Mouse (Mus musculus) brain, embryonic 14.5 days (tissue): ENCODE results near the gene Il4ra. TPM values are rescaled to one million over a fixed set of nuclear protein-coding genes. Genes with fewer than 3 reads are reported as not detected.

ENCODE experiments used
- DNase-seq: peaks from one replicate; pipeline ENCODE4 v3.0.0-alpha.2; 2011; ENCODE audit warnings: low read depth
- CTCF ChIP-seq: fragments of 200-500 bp; IDR thresholded peaks from 2 replicates; pipeline ENCODE4 v1.5.1; 2012; ENCODE audit warnings: inconsistent platforms, mild to moderate bottlenecking, moderate library complexity, borderline replicate concordance; ENCODE audit not compliant: insufficient read depth, insufficient read length; ENCODE audit errors: extremely low read depth
- POLR2A ChIP-seq: fragments of 200-500 bp; IDR thresholded peaks from 2 replicates; pipeline ENCODE4 v1.6.1; 2012; ENCODE audit warnings: mild to moderate bottlenecking, inconsistent platforms, borderline replicate concordance; ENCODE audit not compliant: poor library complexity, insufficient read depth, insufficient read length, severe bottlenecking; ENCODE audit errors: extremely low read depth
- polyA plus RNA-seq: library from polyadenylated mRNA; depleted of rRNA; stranded (reverse); fragments of >200 nt; gene quantifications from 2 replicates; pipeline ENCODE4 v1.2.3, GENCODE M21; 2012

Il4ra gene
- polyA plus RNA-seq, 1 experiment, result 6.3 TPM

DNA sequence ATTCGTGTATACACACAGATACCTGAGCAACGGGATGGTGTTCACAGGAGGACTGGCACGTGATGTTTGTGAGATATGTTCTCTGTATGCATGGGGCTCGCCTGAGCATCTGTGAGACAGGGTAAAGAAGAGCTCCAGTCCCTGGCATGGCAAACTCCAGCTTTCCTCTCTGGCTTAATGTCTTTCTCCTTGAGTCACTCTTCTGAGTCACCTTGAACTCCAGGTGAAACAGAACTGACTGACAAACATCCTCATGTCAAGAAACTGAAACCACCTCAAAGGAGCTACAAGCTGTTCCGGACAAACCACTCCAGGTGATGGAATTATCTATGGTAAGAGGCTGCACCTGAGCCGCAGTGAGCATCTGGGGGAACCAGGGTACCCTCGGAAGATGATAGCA, 38.0 kb downstream of the Il4ra start:
- DNase-seq, result no peak

DNA sequence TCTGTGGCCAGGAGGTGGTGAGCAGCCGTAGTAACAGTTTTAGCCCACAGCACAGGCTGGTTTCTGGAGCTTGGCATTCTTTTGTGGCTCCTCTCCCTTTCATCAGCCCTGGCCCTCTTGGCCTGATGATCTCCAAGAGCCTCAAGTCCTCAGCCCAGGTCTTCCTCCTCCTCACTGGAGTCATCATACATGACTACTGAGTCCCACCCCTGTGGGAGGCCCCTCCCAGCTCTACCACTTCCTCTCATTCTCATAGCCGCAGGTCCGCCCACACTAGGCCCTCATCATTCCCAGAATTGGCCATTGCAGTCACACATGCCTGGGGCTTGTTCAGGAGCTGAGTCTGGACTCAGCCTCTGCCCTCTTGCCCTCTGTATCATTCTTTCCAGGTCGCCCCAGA, 41.9 kb downstream of the Il4ra start:
- DNase-seq, result no peak
- no peak for TF ChIP-seq CTCF
- TF ChIP-seq POLR2A, result no peak

More for the DNA sequence above, 38.0 kb downstream of the Il4ra start:
- TF ChIP-seq POLR2A, result no peak

DNA sequence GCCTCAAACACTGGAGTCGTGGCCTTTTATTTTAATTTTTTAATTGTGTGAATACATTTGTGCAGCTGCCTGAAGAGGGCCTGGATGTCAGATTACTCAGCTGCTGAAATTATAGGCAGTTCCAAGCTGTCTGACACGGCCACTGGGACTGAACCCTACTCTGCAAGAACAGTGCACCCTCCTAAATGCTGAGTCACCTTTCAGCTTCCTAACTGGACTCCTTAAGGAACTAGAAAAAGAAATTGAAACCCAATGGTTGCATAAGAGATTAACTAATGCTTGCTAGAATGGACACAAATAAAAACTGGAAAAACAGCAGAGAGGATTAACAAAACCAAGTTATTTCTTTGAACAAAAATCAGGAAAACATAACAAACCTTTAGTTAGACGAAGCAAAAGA, 44.5 kb downstream of the Il4ra start:
- TF ChIP-seq CTCF (no peak), POLR2A (no peak)
- DNase-seq, result no peak

DNA sequence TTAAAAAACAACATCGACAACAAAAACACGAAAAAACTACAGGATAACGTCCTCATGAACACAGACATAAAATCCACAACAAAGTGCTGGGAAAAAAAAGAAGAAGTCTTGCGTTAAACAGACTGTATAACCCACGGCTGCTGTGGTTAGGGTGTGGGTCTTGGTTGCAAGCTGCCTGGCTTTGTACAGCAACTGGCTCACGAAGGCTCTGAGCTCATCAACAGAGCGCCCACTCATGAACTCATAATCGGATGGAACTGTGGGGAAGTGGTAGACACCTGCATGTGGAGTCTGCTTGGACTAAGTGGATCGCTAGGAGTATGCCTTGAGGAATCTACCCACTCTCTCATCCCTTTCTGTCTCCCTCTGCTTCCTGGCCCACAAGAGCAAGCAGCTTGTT, 45.2 kb downstream of the Il4ra start:
- DNase-seq, result no peak
- TF ChIP-seq POLR2A (no peak), CTCF (no peak)

DNA sequence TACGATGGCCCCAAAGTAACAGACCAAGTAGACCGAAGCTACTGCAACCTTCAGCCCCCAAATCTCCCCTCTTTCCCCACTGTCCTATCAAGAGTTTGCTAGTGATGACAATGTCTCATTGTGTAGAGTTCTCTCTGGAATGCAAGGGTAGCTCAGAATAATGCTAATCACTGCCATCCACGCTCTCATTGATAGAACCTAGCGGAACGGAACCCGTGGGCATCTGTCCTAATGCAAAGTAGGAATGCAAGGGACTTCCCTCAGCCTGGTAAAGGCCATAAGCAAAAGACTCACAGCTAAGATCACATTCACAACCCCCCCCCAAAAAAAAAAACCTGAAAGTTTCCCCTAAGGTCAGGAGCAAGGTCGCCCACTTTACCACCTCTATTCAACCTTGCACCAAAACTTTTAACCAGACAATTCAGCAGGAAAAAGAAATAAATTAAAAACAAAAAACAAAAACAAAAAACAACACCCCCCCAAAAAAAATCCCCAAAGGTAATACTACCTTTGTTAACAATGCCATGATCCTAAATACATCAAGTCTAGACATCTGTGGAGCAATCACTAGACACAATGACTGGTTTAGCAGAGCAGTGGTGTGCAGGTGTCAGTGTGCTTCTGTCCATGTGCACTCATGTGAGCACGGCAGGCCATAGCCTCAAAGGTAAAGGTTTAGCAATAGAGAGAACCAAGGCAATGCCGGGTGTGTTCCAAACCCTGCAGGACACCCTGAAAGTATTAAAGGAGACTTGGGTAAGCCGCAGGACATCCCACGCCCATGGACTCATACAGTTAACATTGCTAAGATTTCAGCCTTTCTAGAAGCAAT, 45.8 kb downstream of the Il4ra start:
- TF ChIP-seq POLR2A, result no peak
- no peak for TF ChIP-seq CTCF
- no peak for DNase-seq

DNA sequence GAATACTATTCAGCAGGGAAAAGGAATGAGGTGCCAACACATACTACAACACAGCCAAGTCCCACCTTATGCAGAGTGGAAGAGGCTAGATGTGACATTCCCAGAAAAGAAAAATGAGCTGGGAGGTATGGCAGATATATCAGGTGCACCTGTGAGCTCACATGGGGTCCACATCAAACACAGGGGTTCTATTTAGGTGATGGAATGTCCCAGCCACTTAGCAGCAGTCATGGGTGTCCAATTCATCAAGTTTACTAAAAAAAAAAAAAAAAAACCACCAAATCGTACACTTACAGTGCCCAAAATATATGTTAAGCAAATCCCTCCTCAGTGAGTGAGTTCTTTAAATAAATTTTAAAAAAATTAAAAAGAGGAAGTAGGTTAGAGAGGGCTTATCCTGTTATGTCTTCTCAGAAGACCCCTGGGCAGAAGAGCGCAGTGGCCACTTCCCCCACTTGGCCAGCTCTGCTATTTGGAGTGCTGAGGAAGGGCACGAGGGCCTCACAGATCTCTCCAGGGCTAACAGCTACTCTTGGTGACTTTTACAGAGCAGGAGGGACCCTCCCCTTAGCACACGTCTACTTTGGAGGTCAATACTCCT, 47.6 kb downstream of the Il4ra start:
- no peak for DNase-seq
- TF ChIP-seq CTCF (no peak), POLR2A (no peak)

DNA sequence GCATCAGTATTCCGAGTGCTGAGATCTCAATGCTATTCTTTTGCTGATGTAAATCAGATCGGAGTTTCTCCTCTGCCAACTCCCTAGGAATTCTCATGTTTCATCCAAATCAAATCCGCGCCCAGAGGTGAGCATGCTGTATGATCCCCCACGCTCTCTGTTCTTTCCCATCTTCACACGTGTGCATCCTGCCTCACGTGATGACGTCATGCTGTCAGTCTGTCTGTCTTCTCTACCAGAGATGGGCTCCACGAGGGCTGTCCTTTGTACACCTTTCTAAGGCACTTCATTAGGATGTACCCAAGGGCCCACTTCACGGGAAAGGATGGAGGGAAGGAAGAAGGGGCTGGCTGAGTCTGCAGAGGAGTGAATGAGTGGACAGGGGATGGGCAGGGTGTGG, 48.2 kb downstream of the Il4ra start:
- TF ChIP-seq CTCF (no peak), POLR2A (no peak)
- no peak for DNase-seq

DNA sequence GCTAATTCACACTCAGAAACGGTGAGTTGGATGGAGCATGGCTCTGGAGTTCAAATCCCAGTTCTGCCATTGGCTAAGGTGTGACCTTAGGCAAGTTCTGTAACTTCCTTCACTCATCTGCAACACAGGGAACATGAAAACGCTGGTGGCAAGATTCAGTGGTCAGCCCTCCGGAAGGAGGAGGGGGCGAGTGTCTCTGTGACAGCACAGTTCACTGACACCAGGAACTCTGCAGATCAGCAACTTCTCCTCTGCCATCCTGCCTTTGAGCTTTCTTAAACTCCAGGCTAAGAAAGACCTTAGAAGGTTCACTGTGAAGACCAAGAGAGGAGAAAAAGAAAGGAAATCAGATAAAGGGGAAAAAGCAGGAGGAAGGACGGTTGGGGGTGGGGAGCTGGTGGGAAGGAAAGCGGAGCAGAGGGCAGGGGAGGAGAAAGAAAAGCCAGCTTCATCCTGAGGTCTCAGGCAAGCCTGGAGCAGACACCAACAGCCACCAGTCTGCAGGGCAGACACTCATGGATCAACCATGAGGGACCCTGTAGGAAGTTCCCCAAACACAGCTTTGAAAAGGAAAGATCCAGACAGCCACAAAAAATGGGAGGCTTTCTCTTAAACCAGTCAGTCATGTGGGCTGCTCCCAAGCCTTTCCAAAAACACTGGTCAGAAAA, 48.8 kb downstream of the Il4ra start:
- DNase-seq, result no peak
- no peak for TF ChIP-seq POLR2A
- no peak for TF ChIP-seq CTCF

DNA sequence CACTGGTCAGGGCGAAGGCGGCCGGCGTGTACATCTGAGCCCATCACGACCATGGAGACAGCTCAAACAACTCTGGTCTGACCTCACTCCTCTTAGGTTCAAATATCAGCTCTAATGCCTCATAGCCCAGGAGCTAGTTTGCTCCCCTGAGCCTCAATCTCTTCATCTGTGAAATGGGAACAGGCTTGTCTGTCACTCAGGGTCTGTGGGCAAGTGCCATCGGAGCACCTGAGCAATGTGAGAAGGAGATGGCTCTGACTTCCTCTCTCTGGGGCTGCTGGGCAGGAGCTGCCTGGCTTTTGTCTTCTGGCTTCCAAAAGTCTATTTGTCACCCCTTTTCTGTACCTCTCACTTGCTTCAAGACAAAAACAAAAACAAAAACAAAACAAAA, 49.4 kb downstream of the Il4ra start:
- TF ChIP-seq POLR2A (no peak), CTCF (no peak)
- no peak for DNase-seq

DNA sequence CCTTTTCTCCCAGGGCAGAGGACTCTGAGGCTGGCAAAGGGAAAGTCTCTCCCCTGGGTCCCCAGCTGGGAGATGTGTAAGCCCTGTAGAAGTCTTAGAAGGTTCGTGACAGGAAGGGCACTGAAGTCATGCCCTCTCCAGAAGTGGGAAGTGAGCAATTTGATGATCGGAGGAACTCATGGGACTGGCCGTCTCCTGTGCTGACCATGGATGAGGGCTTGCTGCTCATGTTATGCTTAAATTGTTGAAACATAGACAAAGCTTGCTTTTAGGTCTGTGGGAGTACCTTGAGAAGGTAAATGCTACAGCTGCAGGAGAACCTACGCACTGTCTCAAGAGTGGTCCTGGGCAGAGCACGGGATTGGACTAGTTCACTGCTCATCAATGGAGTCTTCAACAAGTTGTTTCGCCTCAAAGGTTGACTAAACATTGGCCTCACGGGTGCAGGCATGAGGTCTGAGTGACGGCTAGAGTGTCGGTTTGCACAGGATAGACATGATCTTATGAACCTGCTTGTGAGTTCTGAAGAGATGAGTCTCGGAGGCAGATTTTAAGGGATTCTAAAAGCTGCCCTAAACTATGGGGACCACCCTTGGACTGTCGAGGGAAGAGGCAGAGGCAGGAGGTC, 50.0 kb downstream of the Il4ra start:
- TF ChIP-seq POLR2A, result no peak
- no peak for TF ChIP-seq CTCF
- DNase-seq, result no peak

DNA sequence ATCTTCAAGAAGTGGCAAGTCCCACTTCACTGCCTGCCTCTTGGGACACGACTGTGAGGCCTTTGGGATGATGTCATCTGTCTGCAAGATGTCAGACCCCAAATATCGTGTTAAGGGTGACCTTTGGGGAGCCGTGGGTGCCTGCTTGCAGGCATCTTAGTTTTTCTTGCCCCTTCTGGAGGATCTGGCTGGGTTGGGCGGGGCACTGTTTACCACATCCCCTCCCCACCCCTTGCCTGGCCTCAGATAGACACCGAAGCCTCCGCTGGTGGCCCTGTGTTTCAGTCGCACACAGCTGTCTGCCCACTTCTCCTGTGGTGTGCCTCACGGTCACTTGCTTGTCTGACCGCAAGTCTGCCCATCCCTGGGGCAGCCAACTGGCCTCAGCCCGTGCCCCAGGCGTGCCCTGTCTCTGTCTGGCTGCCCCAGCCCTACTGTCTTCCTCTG, 51.3 kb downstream of the Il4ra start, which contains the start of gene Il21r:
Gene Il21r, plus strand, starts transcription at position 245 of the 447 bp plus-strand sequence.
- DNase-seq, result no peak
- TF ChIP-seq POLR2A (no peak), CTCF (no peak)

DNA sequence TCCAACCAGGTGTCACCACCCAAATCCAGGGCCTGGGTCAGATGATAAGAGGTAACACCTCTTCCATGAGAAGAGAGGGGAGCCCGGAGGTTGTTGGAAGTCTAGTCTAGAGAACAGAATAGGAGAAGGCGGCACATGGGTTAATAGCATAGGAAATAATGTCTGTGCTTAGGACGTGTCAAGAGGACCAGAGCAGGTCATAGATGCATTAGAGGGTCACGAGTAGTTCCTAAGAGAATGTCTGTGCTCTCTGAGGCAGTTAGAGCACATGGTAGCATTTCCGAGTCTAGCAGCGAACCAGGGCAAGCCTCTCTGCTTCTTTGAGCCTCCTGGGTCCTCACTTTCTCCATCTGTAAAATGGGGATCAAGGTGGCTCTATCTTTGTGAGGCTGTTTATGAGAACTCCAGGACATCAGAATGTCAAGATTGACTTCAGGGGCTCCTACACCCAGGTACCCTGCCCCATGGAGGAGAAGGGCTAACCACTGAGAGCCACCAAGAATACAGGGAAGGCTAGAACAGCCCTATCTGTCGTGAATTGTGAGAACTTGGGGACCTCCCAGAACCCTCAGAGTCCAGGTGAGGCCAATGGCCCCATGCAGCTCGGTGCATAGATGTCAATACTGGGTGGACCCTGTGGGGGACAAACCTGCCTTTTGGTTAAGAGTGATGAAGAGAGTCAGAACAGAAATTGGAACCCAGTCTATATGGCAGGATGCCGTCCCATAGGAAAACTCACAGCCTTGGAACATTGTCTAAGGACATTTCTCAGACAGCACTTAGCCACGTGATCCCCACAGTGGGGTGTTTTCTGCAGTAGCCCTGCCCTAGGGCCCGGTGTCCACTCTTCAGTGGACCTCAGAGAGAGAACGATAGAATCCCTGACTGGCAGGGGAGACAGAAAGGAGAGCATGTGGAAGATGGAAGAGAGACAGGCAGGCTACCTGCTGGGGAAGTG, 52.7 kb downstream of the Il4ra start:
- TF ChIP-seq POLR2A, result no peak
- DNase-seq, result no peak
